Comparison of ENCODE assay signal across 16 mouse cellular contexts in genomic region chr3:121904476-121904875, GRCm38 (mm10).
"Had no signal": no experiment of that assay in that cellular context is flagged by ENCODE, and none has a peak within 500 bp of the region (broad histone marks: within the 10 kb centered on the region; RNA-seq: fewer than 3 reads in every experiment).

No protein-coding gene starts in this region.

- H3K4me1 ChIP-seq: neural tube, embryonic 13.5 days; neural tube, embryonic 15.5 days had no signal

- H3K4me2 ChIP-seq: neural tube, embryonic 13.5 days; neural tube, embryonic 15.5 days; stomach, embryonic 15.5 days had no signal

- H3K9me3 ChIP-seq: neural tube, embryonic 13.5 days; neural tube, embryonic 15.5 days; stomach, embryonic 15.5 days had no signal

- H3K27ac ChIP-seq: neural tube, embryonic 13.5 days; neural tube, embryonic 15.5 days; stomach, embryonic 15.5 days; stomach, postnatal 0 days had no signal

- H3K4me3 ChIP-seq: neural tube, embryonic 13.5 days; neural tube, embryonic 15.5 days; stomach, embryonic 15.5 days had no signal

- H3K36me3 ChIP-seq: neural tube, embryonic 13.5 days; neural tube, embryonic 15.5 days; stomach, embryonic 15.5 days had no signal

- H3K27me3 ChIP-seq: neural tube, embryonic 13.5 days; neural tube, embryonic 15.5 days; stomach, embryonic 15.5 days had no signal

- DNase-seq: retina, postnatal 1 day; right cerebral cortex, adult 18-20 months; right cerebral cortex, postnatal 14 days; right cerebral cortex, postnatal 25 days; right cerebral cortex, postnatal 4 days; spleen, adult 18-20 months; thymus, adult 18-20 months; thymus, adult 2 months; thymus, postnatal 14 days; thymus, postnatal 25 days; thymus, postnatal 36 days; thymus, postnatal 4 days had no signal

- H3K9ac ChIP-seq: neural tube, embryonic 13.5 days; neural tube, embryonic 15.5 days; stomach, embryonic 15.5 days had no signal
